Comparison of ENCODE assay signal across 8 mouse cellular contexts in the genomic region with DNA sequence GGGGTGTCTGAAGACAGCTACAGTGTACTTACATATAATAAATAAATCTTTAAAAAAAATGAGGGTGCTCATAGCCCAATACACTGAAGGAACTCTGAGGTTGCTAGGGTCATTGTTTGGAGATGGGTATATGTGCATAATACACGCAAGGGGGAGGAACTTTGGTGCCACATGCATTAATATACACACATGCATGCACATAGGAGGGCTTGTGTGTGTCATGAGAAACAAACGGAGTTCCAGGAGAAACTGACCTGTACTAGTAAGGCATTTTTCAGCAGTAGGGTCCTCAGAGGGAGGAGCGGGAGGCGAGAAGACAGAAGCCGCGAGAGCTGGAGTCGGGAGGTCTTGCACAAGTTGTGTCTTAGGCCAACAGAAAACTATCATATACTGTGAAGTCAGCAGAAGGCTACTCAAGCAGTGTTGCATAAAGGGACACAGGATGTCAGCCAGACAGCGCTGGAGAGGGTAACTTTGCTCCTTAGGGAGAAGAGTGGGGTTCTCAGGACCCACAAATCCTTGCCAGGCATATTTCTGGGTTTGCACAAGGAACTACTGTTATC. TPM values are rescaled to one million over a fixed set of nuclear protein-coding genes. Genes with fewer than 3 reads are reported as not detected.
DNase-seq lines count a peak whose midpoint lies in the region; ATAC-seq lines count a peak whose summit lies in the region.

No protein-coding gene starts in this region.

- H3K27ac ChIP-seq in heart, embryonic 12.5 days (ENCODE audit: poor library complexity, severe bottlenecking): peak overlapping the region; percentile 62; the same call in 1 of the 2 replicates
- H3K27ac ChIP-seq in forebrain, embryonic 10.5 days: peak overlapping the region; percentile 70; the same call in 1 of the 2 replicates
- no peak overlapping the region for H3K27ac ChIP-seq in limb, embryonic 11.5 days (replicated peaks; ENCODE audit: low read depth, low read length)
- no peak overlapping the region for H3K27ac ChIP-seq in midbrain, embryonic 16.5 days (ENCODE audit: low read length)

- peak; percentile 63 for ATAC-seq in heart, embryonic 12.5 days (ENCODE audit: insufficient number of reproducible peaks, low FRiP score)
- ATAC-seq in limb, embryonic 11.5 days (ENCODE audit: insufficient number of reproducible peaks, low FRiP score, low TSS enrichment, low read depth): no peak
- ATAC-seq in midbrain, embryonic 16.5 days: peak; percentile 61; the same call in 1 of the 2 replicates

- peak overlapping the region; percentile 12; the same call in 1 of the 2 replicates for H3K4me3 ChIP-seq in heart, embryonic 12.5 days
- peak overlapping the region; percentile 45 for H3K4me3 ChIP-seq in forebrain, embryonic 10.5 days
- no peak overlapping the region for H3K4me3 ChIP-seq in limb, embryonic 11.5 days (ENCODE audit: low read depth, low read length)
- no peak overlapping the region; the same call in 1 of the 2 replicates for H3K4me3 ChIP-seq in midbrain, embryonic 16.5 days (ENCODE audit: low read depth, low read length)

- H3K9ac ChIP-seq in heart, embryonic 12.5 days: peak overlapping the region; percentile 22; the same call in 1 of the 2 replicates
- H3K9ac ChIP-seq in limb, embryonic 11.5 days (ENCODE audit: low read length): no peak overlapping the region
- H3K9ac ChIP-seq in midbrain, embryonic 16.5 days (ENCODE audit: low read depth, low read length): no peak overlapping the region

- 63% methylated on average over 8 of the region's 8 CpGs for WGBS in heart, embryonic 12.5 days
- WGBS in forebrain, embryonic 10.5 days: 66% methylated on average over 8 of the region's 8 CpGs
- WGBS in limb, embryonic 11.5 days: 67% methylated on average over 8 of the region's 8 CpGs
- WGBS in midbrain, embryonic 16.5 days: 70% methylated on average over 8 of the region's 8 CpGs

- no peak for DNase-seq in heart, adult 18-20 months
- no peak for DNase-seq in forebrain, embryonic 10.5 days (ENCODE audit: extremely low spot score, low spot score)
- DNase-seq in limb, embryonic 11.5 days (ENCODE audit: low spot score): no peak
- DNase-seq in testis, postnatal 14 days (ENCODE audit: low spot score): no peak
- no peak for DNase-seq in left cerebral cortex, postnatal 36 days (ENCODE audit: low spot score in 2 of 2)
- DNase-seq in cerebellum, postnatal 4 days (ENCODE audit: low spot score in 2 of 2): no peak

- H3K4me2 ChIP-seq in heart, embryonic 12.5 days: peak overlapping the region; percentile 57
- H3K4me2 ChIP-seq in limb, embryonic 11.5 days (ENCODE audit: low read depth, severe bottlenecking): peak overlapping the region; percentile 17; the same call in 1 of the 2 replicates
- peak overlapping the region; percentile 39 for H3K4me2 ChIP-seq in midbrain, embryonic 16.5 days (ENCODE audit: low read length)

- no peaks in the 10 kb centered on the region for H3K27me3 ChIP-seq in heart, embryonic 12.5 days (replicated peaks)
- no peaks in the 10 kb centered on the region for H3K27me3 ChIP-seq in forebrain, embryonic 10.5 days (ENCODE audit: poor library complexity, severe bottlenecking)
- H3K27me3 ChIP-seq in limb, embryonic 11.5 days (ENCODE audit: control insufficient read depth, insufficient read depth, low read length): no peaks in the 10 kb centered on the region
- H3K27me3 ChIP-seq in midbrain, embryonic 16.5 days (ENCODE audit: control insufficient read depth, insufficient read depth, low read depth, low read length): no peaks in the 10 kb centered on the region

- no peaks in the 10 kb centered on the region for H3K9me3 ChIP-seq in heart, embryonic 12.5 days (replicated peaks)
- no peaks in the 10 kb centered on the region for H3K9me3 ChIP-seq in forebrain, embryonic 10.5 days
- H3K9me3 ChIP-seq in limb, embryonic 11.5 days (ENCODE audit: control insufficient read depth, low read length): no peaks in the 10 kb centered on the region
- no peaks in the 10 kb centered on the region for H3K9me3 ChIP-seq in midbrain, embryonic 16.5 days (replicated peaks; ENCODE audit: control insufficient read depth, low read length, poor library complexity, severe bottlenecking)

- H3K36me3 ChIP-seq in heart, embryonic 12.5 days: no peaks in the 10 kb centered on the region
- no peaks in the 10 kb centered on the region for H3K36me3 ChIP-seq in forebrain, embryonic 10.5 days (replicated peaks)
- no peaks in the 10 kb centered on the region for H3K36me3 ChIP-seq in limb, embryonic 11.5 days (ENCODE audit: control insufficient read depth, insufficient read depth, low read length)
- no peaks in the 10 kb centered on the region for H3K36me3 ChIP-seq in midbrain, embryonic 16.5 days (ENCODE audit: control insufficient read depth, insufficient read depth, low read length)

- intact Hi-C loops in left cerebral cortex, postnatal 36 days (cut with DNase I): no loop called here

- peaks cover 19% of the 10 kb centered on the region for H3K4me1 ChIP-seq in heart, embryonic 12.5 days (replicated peaks)
- peaks cover 20% of the 10 kb centered on the region for H3K4me1 ChIP-seq in forebrain, embryonic 10.5 days
- no peaks in the 10 kb centered on the region for H3K4me1 ChIP-seq in limb, embryonic 11.5 days (ENCODE audit: control insufficient read depth, insufficient read depth, low read length)
- no peaks in the 10 kb centered on the region; the same call in 1 of the 2 replicates for H3K4me1 ChIP-seq in midbrain, embryonic 16.5 days (ENCODE audit: control insufficient read depth, insufficient read depth, low read length)

RNA-seq across cellular contexts. Expression of a gene that starts 7.5 kb away (rescaled TPM):
- 143 and 152 TPM in 2 replicates for polyA plus RNA-seq in heart, embryonic 12.5 days (2016; fragmentation: Nextera tagmentation; extraction: Ambion mirVana)
- total RNA-seq in heart, adult 18-20 months (2021): 10 to 100 TPM; 37.3 to 40.1 TPM
- polyA plus RNA-seq in forebrain, embryonic 10.5 days (2016; fragmentation: Nextera tagmentation; extraction: Ambion mirVana): 192 and 203 TPM in 2 replicates
- polyA plus RNA-seq in limb, embryonic 11.5 days (2014; fragmentation: Nextera tagmentation; extraction: Ambion mirVana): 165 and 168 TPM in 2 replicates
- polyA plus RNA-seq in midbrain, embryonic 16.5 days (2015; fragmentation: Nextera tagmentation; extraction: Ambion mirVana): 209 and 211 TPM in 2 replicates
- 10 to 100 TPM; 80.9 to 91.9 TPM for total RNA-seq in left cerebral cortex, postnatal 36 days (2021)

RNA-seq across cellular contexts. Expression of a gene that starts 34.6 kb away (rescaled TPM):
- 0.10 and 0.24 TPM in 2 replicates for polyA plus RNA-seq in heart, embryonic 12.5 days (2016; fragmentation: Nextera tagmentation; extraction: Ambion mirVana)
- total RNA-seq in heart, adult 18-20 months (2021): under 1 TPM in 1 of 2 experiments, not detected in 1; 0.15 TPM
- 0.17 TPM in 1 of 2 replicates, not detected in the other for polyA plus RNA-seq in forebrain, embryonic 10.5 days (2016; fragmentation: Nextera tagmentation; extraction: Ambion mirVana)
- polyA plus RNA-seq in limb, embryonic 11.5 days (2014; fragmentation: Nextera tagmentation; extraction: Ambion mirVana): 0.07 TPM in 1 of 2 replicates, not detected in the other
- 0.25 and 0.50 TPM in 2 replicates for polyA plus RNA-seq in midbrain, embryonic 16.5 days (2015; fragmentation: Nextera tagmentation; extraction: Ambion mirVana)
- 100 to 1,000 TPM; 173 to 180 TPM for total RNA-seq in left cerebral cortex, postnatal 36 days (2021)

RNA-seq across cellular contexts. Expression of a gene that starts 35.6 kb away (rescaled TPM):
- polyA plus RNA-seq in heart, embryonic 12.5 days (2016; fragmentation: Nextera tagmentation; extraction: Ambion mirVana): 44.0 and 44.4 TPM in 2 replicates
- total RNA-seq in heart, adult 18-20 months (2021): 10 to 100 TPM; 18.2 to 19.4 TPM
- polyA plus RNA-seq in forebrain, embryonic 10.5 days (2016; fragmentation: Nextera tagmentation; extraction: Ambion mirVana): 60.7 and 62.2 TPM in 2 replicates
- polyA plus RNA-seq in limb, embryonic 11.5 days (2014; fragmentation: Nextera tagmentation; extraction: Ambion mirVana): 51.9 and 57.3 TPM in 2 replicates
- 122 and 130 TPM in 2 replicates for polyA plus RNA-seq in midbrain, embryonic 16.5 days (2015; fragmentation: Nextera tagmentation; extraction: Ambion mirVana)
- total RNA-seq in left cerebral cortex, postnatal 36 days (2021): 100 to 1,000 TPM in 1 of 2 experiments, 10 to 100 TPM in 1; 88.1 to 104 TPM

RNA-seq across cellular contexts. Expression of a gene that starts 36.4 kb away (rescaled TPM):
- 0.27 and 0.31 TPM in 2 replicates for polyA plus RNA-seq in heart, embryonic 12.5 days (2016; fragmentation: Nextera tagmentation; extraction: Ambion mirVana)
- not detected for total RNA-seq in heart, adult 18-20 months (2021)
- 0.11 and 0.17 TPM in 2 replicates for polyA plus RNA-seq in forebrain, embryonic 10.5 days (2016; fragmentation: Nextera tagmentation; extraction: Ambion mirVana)
- not detected in 2 replicates for polyA plus RNA-seq in limb, embryonic 11.5 days (2014; fragmentation: Nextera tagmentation; extraction: Ambion mirVana)
- polyA plus RNA-seq in midbrain, embryonic 16.5 days (2015; fragmentation: Nextera tagmentation; extraction: Ambion mirVana): 0.53 and 0.73 TPM in 2 replicates
- 1 to 10 TPM; 1.7 to 1.8 TPM for total RNA-seq in left cerebral cortex, postnatal 36 days (2021)

Comparison
In these comparisons a context has a peak if more than half of its experiments do, and no peak if none do; other contexts are left out.
1. H3K27ac ChIP-seq: peak in heart, embryonic 12.5 days (single experiment) and forebrain, embryonic 10.5 days (single experiment); none in limb, embryonic 11.5 days (single experiment) and midbrain, embryonic 16.5 days (single experiment).
2. H3K4me3 ChIP-seq: peak in heart, embryonic 12.5 days (single experiment) and forebrain, embryonic 10.5 days (single experiment); none in limb, embryonic 11.5 days (single experiment) and midbrain, embryonic 16.5 days (single experiment).
3. Peak in every context shown above with its lines, with median percentiles within 50 percentile points of each other: H3K4me2 ChIP-seq.